Mouse (Mus musculus) liver, postnatal 0 days (tissue): ENCODE data around the gene Tnnt3. TPM values are rescaled to one million over a fixed set of nuclear protein-coding genes. Genes with fewer than 3 reads are reported as not detected.

Experiments used
- ATAC-seq: fragments of 200-750 bp; cut with Nextera tagmentation; 2 replicates; pipeline ENCODE4 v1.8.0; 2017; ENCODE audit warnings: mild to moderate bottlenecking, moderate library complexity
- DNase-seq: peaks from one replicate; pipeline ENCODE4 v3.0.0-alpha.2; 2016
- H3K27ac ChIP-seq: fragments of 300-500 bp; sonication (generic); 2 replicates; pipeline ENCODE4 v1.5.1; 2014; ENCODE audit warnings: antibody characterized with exemption, moderate library complexity, mild to moderate bottlenecking, low read depth
- H3K27me3 ChIP-seq: fragments of 300-500 bp; sonication (generic); 2 replicates; pipeline ENCODE4 v1.6.1; 2014; ENCODE audit warnings: low read length, control low read depth, mixed read lengths; ENCODE audit not compliant: insufficient read depth
- H3K36me3 ChIP-seq: fragments of 300-500 bp; sonication (generic); replicated peaks from 2 replicates; pipeline ENCODE4 v1.6.1; 2014; ENCODE audit warnings: mild to moderate bottlenecking, control low read depth, low read length, moderate library complexity, mixed read lengths; ENCODE audit not compliant: insufficient read depth
- H3K4me1 ChIP-seq: fragments of 300-500 bp; sonication (generic); 2 replicates; pipeline ENCODE4 v1.6.1; 2014; ENCODE audit warnings: antibody characterized with exemption, mild to moderate bottlenecking, control low read depth; ENCODE audit not compliant: insufficient read depth
- H3K4me2 ChIP-seq: fragments of 300-500 bp; sonication (generic); 2 replicates; pipeline ENCODE4 v1.6.1; 2014; ENCODE audit warnings: low read depth, mild to moderate bottlenecking, low read length, moderate library complexity, mixed read lengths
- H3K4me3 ChIP-seq: fragments of 300-500 bp; sonication (generic); 2 replicates; pipeline ENCODE4 v1.5.1; 2014; ENCODE audit warnings: low read depth, low read length
- H3K9ac ChIP-seq: fragments of 300-500 bp; sonication (generic); replicated peaks from 2 replicates; pipeline ENCODE4 v1.6.1; 2014; ENCODE audit warnings: mild to moderate bottlenecking, moderate library complexity
- H3K9me3 ChIP-seq: fragments of 300-500 bp; sonication (generic); 2 replicates; pipeline ENCODE4 v1.6.1; 2016; ENCODE audit warnings: mild to moderate bottlenecking, control low read depth, low read length, mixed read lengths
- CTCF ChIP-seq: sonication (generic); IDR thresholded peaks from 2 replicates; pipeline ENCODE4 v1.5.1; 2016; ENCODE audit warnings: antibody characterized with exemption, low read depth
- EP300 ChIP-seq: IDR thresholded peaks from 2 replicates; pipeline ENCODE4 v1.6.1; 2016; ENCODE audit warnings: antibody characterized with exemption, low read depth, mild to moderate bottlenecking
- WGBS: fragments of 180-500 bp; shearing (Covaris S2); extraction: QIAGEN DNeasy Blood & Tissue Kit; methylation state at CpG from one replicate; pipeline ENCODE4 v1.1.7; 2014; ENCODE audit not compliant: insufficient replicate concordance; 5-methylcytosine and 5-hydroxymethylcytosine counted together
- polyA plus RNA-seq: library from polyadenylated mRNA; unstranded; fragments of >200 nt; fragmentation: Nextera tagmentation; extraction: Ambion mirVana; gene quantifications from 2 replicates; pipeline ENCODE4 v1.2.1, GENCODE M21; 2015

The Tnnt3 gene
- polyA plus RNA-seq, 1 experiment from 2014 or later = 3.6 TPM

GRCm38 (mm10) chr7:142516221-142516978 lies 17.8 kb downstream of the Tnnt3 start:
- ATAC-seq = no peak
- Histone ChIP-seq H3K36me3 (no peaks in the 10 kb centered on the region), H3K4me1 (peaks cover 11% of the 10 kb centered on the region), H3K27ac (no peak overlapping the region), H3K4me3 (no peak overlapping the region), H3K9ac (no peak overlapping the region), H3K27me3 (no peaks in the 10 kb centered on the region), H3K9me3 (no peaks in the 10 kb centered on the region), H3K4me2 (no peak overlapping the region)
- WGBS = 49% methylated on average over 21 of the region's 21 CpGs
- DNase-seq = no peak
- TF ChIP-seq EP300 = no peak
- no peak for TF ChIP-seq CTCF

GRCm38 (mm10) chr7:142517531-142517930 lies 18.9 kb downstream of the Tnnt3 start:
- TF ChIP-seq CTCF (no peak), EP300 (no peak)
- H3K4me3 ChIP-seq = no peak overlapping the region
- no peak overlapping the region for H3K9ac ChIP-seq
- no peaks in the 10 kb centered on the region for H3K9me3 ChIP-seq
- no peaks in the 10 kb centered on the region for H3K27me3 ChIP-seq
- peaks cover 11% of the 10 kb centered on the region for H3K4me1 ChIP-seq
- no peak for ATAC-seq
- WGBS = 36% methylated on average over 3 of the region's 3 CpGs
- H3K4me2 ChIP-seq = no peak overlapping the region
- no peak for DNase-seq
- H3K27ac ChIP-seq = no peak overlapping the region
- H3K36me3 ChIP-seq = no peaks in the 10 kb centered on the region

DNA sequence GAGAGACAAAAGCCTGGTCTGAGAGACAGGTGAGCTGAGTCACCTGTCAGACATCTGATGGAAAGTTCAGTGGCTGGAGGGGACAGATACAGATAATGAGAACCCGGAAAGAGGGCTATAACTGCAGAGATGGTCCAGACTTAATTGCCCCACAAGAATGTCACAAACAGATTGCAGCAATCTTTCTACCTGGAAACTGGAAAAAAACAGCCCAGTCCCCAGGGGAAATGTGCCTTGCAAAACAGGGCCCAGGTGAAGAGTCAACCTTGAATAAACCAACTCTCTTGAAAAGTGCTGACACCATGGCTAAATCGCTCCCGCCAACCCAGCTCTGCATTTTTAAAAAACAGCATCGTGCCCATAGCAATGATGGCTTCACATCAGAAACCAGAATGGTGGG lies 21.7 kb downstream of the Tnnt3 start:
- H3K4me3 ChIP-seq = no peak overlapping the region
- no peaks in the 10 kb centered on the region for H3K36me3 ChIP-seq
- TF ChIP-seq CTCF (no peak), EP300 (no peak)
- H3K4me1 ChIP-seq = peaks cover 12% of the 10 kb centered on the region
- no peaks in the 10 kb centered on the region for H3K27me3 ChIP-seq
- ATAC-seq = peak; percentile 50; the same call in 1 of the 2 replicates
- DNase-seq = no peak
- H3K9ac ChIP-seq = no peak overlapping the region
- H3K27ac ChIP-seq = no peak overlapping the region
- no peak overlapping the region for H3K4me2 ChIP-seq
- 59% methylated on average over 4 of the region's 4 CpGs for WGBS
- no peaks in the 10 kb centered on the region for H3K9me3 ChIP-seq

GRCm38 (mm10) chr7:142522352-142522751 lies 23.7 kb downstream of the Tnnt3 start:
- Histone ChIP-seq H3K9me3 (no peaks in the 10 kb centered on the region), H3K9ac (no peak overlapping the region), H3K4me1 (peaks cover 24% of the 10 kb centered on the region), H3K36me3 (no peaks in the 10 kb centered on the region), H3K27ac (no peak overlapping the region), H3K4me3 (no peak overlapping the region), H3K4me2 (no peak overlapping the region), H3K27me3 (no peaks in the 10 kb centered on the region)
- TF ChIP-seq CTCF (peak; percentile 80), EP300 (no peak)
- DNase-seq (peak; percentile 76), ATAC-seq (peak; percentile 57)
- WGBS = 33% methylated on average over 4 of the region's 4 CpGs

- H3K4me2 ChIP-seq = no peak overlapping the region
- no peaks in the 10 kb centered on the region for H3K27me3 ChIP-seq
- 52% methylated on average over 17 of the region's 17 CpGs for WGBS
- TF ChIP-seq CTCF (no peak), EP300 (no peak)
- ATAC-seq (no peak), DNase-seq (no peak)
- H3K9me3 ChIP-seq = no peaks in the 10 kb centered on the region
- H3K4me1 ChIP-seq = peaks cover 24% of the 10 kb centered on the region
- H3K27ac ChIP-seq = no peak overlapping the region
- no peaks in the 10 kb centered on the region for H3K36me3 ChIP-seq
- no peak overlapping the region for H3K4me3 ChIP-seq
- H3K9ac ChIP-seq = no peak overlapping the region
These were observed 24.8 kb downstream of the Tnnt3 start for GRCm38 (mm10) chr7:142523200-142523990.
